Mouse (Mus musculus) heart, embryonic 14.5 days (tissue): ENCODE results near the gene Auts2. TPM values are rescaled to one million over a fixed set of nuclear protein-coding genes. Genes with fewer than 3 reads are reported as not detected.

Experiments
- ATAC-seq: fragments of 200-750 bp; cut with Nextera tagmentation; 2 replicates; pipeline ENCODE4 v1.8.0; 2017; ENCODE audit warnings: low read depth, moderate TSS enrichment; ENCODE audit not compliant: insufficient number of reproducible peaks, insufficient read depth, low FRiP score
- H3K27ac ChIP-seq, 2 experiments: fragments of 200-500 bp in 1 of 2; fragments of 300-500 bp in 1 of 2; sonication (generic) in 1 of 2; replicated peaks in 1 of 2; 2 replicates each; pipeline ENCODE4 v1.5.1; 2012 to 2014; ENCODE audit warnings: low read depth in 2 of 2, low read length in 2 of 2, control low read depth in 1 of 2, mild to moderate bottlenecking in 1 of 2, mixed read lengths in 1 of 2; ENCODE audit not compliant: control insufficient read depth in 1 of 2, insufficient read depth in 1 of 2
- H3K27me3 ChIP-seq: fragments of 300-500 bp; sonication (generic); 2 replicates; pipeline ENCODE4 v1.6.1; 2014; ENCODE audit warnings: mild to moderate bottlenecking, low read length, control low read depth; ENCODE audit not compliant: control insufficient read depth, insufficient read depth
- H3K36me3 ChIP-seq: fragments of 300-500 bp; sonication (generic); 2 replicates; pipeline ENCODE4 v1.6.1; 2014; ENCODE audit warnings: mild to moderate bottlenecking, control low read depth, low read length, mixed read lengths; ENCODE audit not compliant: control insufficient read depth, insufficient read depth
- H3K4me1 ChIP-seq, 2 experiments: fragments of 200-500 bp in 1 of 2; fragments of 300-500 bp in 1 of 2; sonication (generic) in 1 of 2; 2 replicates each; pipeline ENCODE4 v1.6.1; 2012 to 2014; ENCODE audit warnings: low read length in 2 of 2, control low read depth in 1 of 2, mixed read lengths in 1 of 2; ENCODE audit not compliant: control insufficient read depth in 2 of 2, insufficient read depth in 2 of 2
- H3K4me2 ChIP-seq: fragments of 300-500 bp; sonication (generic); 2 replicates; pipeline ENCODE4 v1.6.1; 2014; ENCODE audit warnings: mild to moderate bottlenecking, low read length
- H3K4me3 ChIP-seq, 2 experiments: fragments of 200-500 bp in 1 of 2; fragments of 300-500 bp in 1 of 2; sonication (generic) in 1 of 2; 2 replicates each; pipeline ENCODE4 v1.5.1; 2012 to 2014; ENCODE audit warnings: low read length in 2 of 2, mild to moderate bottlenecking in 2 of 2, control low read depth in 1 of 2, low read depth in 1 of 2, moderate library complexity in 1 of 2; ENCODE audit not compliant: control insufficient read depth in 1 of 2, insufficient read depth in 1 of 2
- H3K9ac ChIP-seq: fragments of 300-500 bp; sonication (generic); 2 replicates; pipeline ENCODE4 v1.6.1; 2014; ENCODE audit warnings: mild to moderate bottlenecking, low read length
- H3K9me3 ChIP-seq: fragments of 300-500 bp; sonication (generic); 2 replicates; pipeline ENCODE4 v1.6.1; 2016; ENCODE audit warnings: low read length, control low read depth; ENCODE audit not compliant: control insufficient read depth
- WGBS: fragments of 180-500 bp; shearing (Covaris S2); extraction: QIAGEN DNeasy Blood & Tissue Kit; methylation state at CpG from one replicate; pipeline ENCODE4 v1.1.7; 2014; 5-methylcytosine and 5-hydroxymethylcytosine counted together
- polyA plus RNA-seq: library from polyadenylated mRNA; unstranded; fragments of >200 nt; fragmentation: Nextera tagmentation; extraction: Ambion mirVana; gene quantifications from 2 replicates; pipeline ENCODE4 v1.2.1, GENCODE M21; 2014

The Auts2 gene
- polyA plus RNA-seq, 1 experiment from 2014 or later: 18.0 TPM

DNA sequence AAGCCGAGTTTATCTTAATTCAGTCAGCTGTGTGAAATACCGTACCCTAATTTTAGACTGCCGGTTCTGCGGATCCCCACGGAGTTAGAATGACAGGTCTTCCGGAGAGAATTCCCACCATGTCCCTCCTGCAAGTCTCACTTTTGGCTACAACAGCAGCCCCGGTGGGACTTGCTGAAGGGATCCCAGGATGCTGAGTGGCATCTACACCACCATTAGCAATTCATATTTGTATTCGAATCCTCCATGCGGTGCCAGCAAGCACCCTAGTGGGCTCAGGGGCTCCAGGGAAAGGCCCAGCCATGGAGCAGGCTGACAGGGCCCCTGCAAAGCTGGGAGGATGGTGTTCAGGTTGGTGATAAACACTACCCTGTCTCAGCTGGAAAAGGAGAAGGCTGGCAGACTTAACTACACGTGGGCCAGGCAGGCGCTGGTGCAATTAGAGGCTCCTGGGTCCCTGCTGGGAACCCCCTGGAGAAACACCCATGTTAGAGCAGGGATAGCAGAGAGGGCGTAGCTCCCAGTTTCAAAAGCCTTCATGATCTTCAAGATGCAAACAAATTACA is 775.4 kb downstream of the Auts2 start:
- Histone ChIP-seq H3K27ac (no peak overlapping the region), H3K9me3 (no peaks in the 10 kb centered on the region), H3K27me3 (no peaks in the 10 kb centered on the region), H3K4me2 (no peak overlapping the region), H3K36me3 (no peaks in the 10 kb centered on the region), H3K4me3 (no peak overlapping the region), H3K9ac (no peak overlapping the region), H3K4me1 (peaks cover 9 to 13% of the 10 kb centered on the region in 2 experiments; a peak in 3 of 4 replicates)
- no peak for ATAC-seq
- 64% methylated on average over 12 of the region's 12 CpGs for WGBS

DNA sequence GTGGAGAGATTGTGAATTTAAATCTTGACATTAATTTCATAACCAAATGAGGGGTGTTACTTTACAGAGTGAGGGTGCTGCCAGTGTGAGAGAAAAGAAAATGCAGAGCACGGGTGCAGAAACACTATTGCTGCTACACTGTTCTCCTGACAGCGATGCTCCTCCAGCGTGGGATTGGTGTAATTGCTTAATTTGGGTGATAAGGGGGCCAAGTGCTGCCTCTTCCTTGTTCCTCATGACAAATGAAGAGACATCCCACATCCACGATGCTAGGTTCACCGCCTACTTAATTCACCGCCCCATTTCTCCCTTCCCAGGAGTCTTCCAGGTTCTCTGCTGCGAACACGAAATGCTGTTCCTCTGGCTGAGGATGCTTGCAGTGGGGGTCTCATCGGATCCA is 776.0 kb downstream of the Auts2 start:
- H3K9me3 ChIP-seq: no peaks in the 10 kb centered on the region
- WGBS: 83% methylated on average over 9 of the region's 9 CpGs
- no peak overlapping the region for H3K4me2 ChIP-seq
- H3K36me3 ChIP-seq: no peaks in the 10 kb centered on the region
- ATAC-seq: no peak
- no peak overlapping the region for H3K4me3 ChIP-seq
- H3K9ac ChIP-seq: no peak overlapping the region
- no peaks in the 10 kb centered on the region for H3K27me3 ChIP-seq
- H3K27ac ChIP-seq: no peak overlapping the region
- H3K4me1 ChIP-seq: peaks cover 9 to 13% of the 10 kb centered on the region in 2 experiments; a peak in 3 of 4 replicates

DNA sequence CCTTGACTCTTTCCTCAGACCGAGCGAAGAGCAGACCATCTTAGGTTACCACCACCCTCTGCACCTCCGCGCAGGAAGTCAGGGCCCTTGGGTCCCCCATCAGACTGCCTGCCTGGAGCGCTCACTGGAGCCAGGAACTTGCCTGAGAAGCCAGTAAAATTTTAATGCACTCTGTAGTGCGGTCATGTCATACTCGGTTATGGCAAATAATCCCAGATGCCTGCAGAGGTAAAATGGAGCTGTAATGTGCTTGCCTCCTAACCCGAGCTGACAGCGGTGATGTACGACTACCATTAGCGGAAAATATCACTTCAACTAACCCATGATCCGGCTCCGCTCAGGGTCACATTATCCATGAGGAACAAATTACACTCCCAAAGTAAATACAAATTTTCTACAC is 783.7 kb downstream of the Auts2 start:
- no peaks in the 10 kb centered on the region for H3K36me3 ChIP-seq
- no peaks in the 10 kb centered on the region for H3K4me1 ChIP-seq
- H3K4me3 ChIP-seq: no peak overlapping the region
- 90% methylated on average over 13 of the region's 13 CpGs for WGBS
- no peaks in the 10 kb centered on the region for H3K27me3 ChIP-seq
- ATAC-seq: no peak
- H3K9me3 ChIP-seq: no peaks in the 10 kb centered on the region
- no peak overlapping the region for H3K4me2 ChIP-seq
- no peak overlapping the region for H3K27ac ChIP-seq
- no peak overlapping the region for H3K9ac ChIP-seq

DNA sequence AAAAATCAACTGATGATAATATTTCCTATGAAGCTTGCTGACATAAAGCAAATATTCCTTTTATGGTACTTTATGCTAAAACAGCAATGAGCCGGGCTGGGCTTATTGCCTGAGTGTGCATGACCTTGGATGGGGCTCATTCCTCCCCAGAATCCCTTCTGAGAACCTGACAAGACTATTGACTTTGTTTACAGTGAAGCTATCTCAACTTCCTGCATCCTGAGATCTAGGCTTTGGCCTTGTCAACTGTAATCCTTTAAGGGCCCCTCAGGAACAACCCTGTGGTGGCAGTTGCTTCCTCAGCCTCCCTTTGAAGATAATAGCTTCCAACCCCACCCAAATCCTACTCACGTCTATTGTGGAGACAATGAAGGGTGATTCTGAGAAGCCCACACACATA is 792.8 kb downstream of the Auts2 start:
- WGBS: 72% methylated on average over 2 of the region's 2 CpGs

DNA sequence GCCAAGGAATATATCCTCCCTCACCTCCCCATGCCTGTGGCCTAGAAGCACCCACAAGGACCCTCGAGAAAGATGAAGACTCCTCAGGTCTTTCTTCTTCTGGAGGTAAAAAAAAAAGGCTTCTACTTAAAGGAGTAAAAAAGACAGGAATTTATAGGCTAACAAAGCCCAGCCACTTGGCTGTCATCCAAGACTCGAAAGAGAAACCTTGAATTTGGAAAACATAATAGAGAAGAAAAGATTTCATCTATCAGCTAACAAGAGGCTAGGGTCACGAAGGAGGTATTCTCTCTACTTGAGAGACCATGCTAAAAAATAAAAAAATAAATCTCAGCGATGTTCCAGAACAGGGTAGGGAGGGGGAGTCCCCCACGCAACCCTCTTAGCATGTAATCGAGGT is 793.9 kb downstream of the Auts2 start:
- Histone ChIP-seq H3K27me3 (no peaks in the 10 kb centered on the region), H3K36me3 (no peaks in the 10 kb centered on the region), H3K4me3 (no peak overlapping the region), H3K9me3 (no peaks in the 10 kb centered on the region), H3K9ac (no peak overlapping the region), H3K4me1 (peaks cover 0 to 9% of the 10 kb centered on the region in 2 experiments; a peak in 2 of 4 replicates), H3K27ac (no peak overlapping the region), H3K4me2 (no peak overlapping the region)
- 44% methylated on average over 6 of the region's 6 CpGs for WGBS
- no peak for ATAC-seq

More for the DNA sequence above, 792.8 kb downstream of the Auts2 start:
- Histone ChIP-seq H3K36me3 (no peaks in the 10 kb centered on the region), H3K4me3 (no peak overlapping the region), H3K4me1 (peaks cover 0 to 9% of the 10 kb centered on the region in 2 experiments; a peak in 2 of 4 replicates), H3K27me3 (no peaks in the 10 kb centered on the region), H3K4me2 (no peak overlapping the region), H3K27ac (no peak overlapping the region), H3K9me3 (no peaks in the 10 kb centered on the region), H3K9ac (no peak overlapping the region)
- no peak for ATAC-seq

DNA sequence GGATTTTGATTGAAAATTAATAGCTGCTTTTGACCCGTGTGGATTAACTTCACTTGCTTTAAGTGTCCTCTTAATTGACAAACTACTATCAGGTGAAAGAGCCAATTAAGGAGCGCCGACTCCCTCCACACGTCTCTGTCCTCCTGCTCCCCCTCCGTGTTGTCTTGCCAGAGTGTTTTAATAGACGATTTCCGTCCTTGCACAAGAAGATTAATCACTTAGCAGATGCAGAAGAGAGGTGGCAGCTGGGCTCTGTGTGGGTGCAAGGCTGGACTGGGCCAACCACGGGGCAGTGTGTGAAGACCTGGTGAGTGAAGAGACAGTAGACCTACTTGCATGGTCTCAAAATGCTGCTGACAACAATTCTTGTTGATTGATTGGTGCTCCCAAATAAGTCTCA is 800.1 kb downstream of the Auts2 start:
- no peak for ATAC-seq
- 74% methylated on average over 8 of the region's 8 CpGs for WGBS
- no peaks in the 10 kb centered on the region for H3K9me3 ChIP-seq

DNA sequence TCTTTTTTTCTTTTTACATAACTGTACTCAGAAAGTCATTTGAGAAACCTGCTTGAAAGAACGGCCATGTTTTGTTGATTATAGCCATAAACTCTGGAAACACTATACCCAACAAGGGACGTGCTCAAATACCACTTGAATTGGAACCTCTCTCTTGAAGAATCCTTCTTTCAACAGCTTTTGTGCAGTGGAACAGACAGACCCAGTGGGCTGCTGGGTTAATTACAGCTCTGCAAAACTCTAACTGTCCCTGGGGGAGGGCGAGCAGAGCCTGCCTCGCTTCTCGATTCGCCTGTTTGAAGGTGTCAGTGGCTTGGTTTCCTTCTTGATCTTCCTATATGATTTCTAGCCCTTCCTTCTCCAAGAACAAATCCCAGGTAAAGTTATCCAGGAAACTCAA is 805.7 kb downstream of the Auts2 start:
- ATAC-seq: no peak

More for the DNA sequence above, 800.1 kb downstream of the Auts2 start:
- H3K4me1 ChIP-seq: no peaks in the 10 kb centered on the region
- no peak overlapping the region for H3K9ac ChIP-seq
- H3K27ac ChIP-seq: no peak overlapping the region
- H3K27me3 ChIP-seq: no peaks in the 10 kb centered on the region
- H3K4me2 ChIP-seq: no peak overlapping the region
- no peak overlapping the region for H3K4me3 ChIP-seq
- no peaks in the 10 kb centered on the region for H3K36me3 ChIP-seq

DNA sequence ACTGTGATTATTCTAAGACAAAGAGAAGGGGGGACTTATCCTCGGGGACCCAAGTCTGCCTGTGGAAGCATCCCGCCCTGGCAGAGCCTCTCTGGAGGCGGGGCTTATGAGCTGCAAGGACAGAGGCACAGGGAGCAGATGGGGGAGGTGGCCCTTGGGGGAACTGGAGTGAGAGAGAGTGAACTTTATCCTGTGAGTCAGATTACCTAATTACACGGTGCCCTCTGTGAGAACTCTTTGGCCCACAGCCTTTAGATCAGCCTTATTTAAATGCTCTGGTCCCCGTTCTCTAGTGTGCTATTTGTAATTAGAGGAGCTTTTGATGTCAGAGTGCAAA is 809.9 kb downstream of the Auts2 start:
- peaks cover 15 to 17% of the 10 kb centered on the region in 2 experiments for H3K4me1 ChIP-seq
- no peak for ATAC-seq
- H3K27me3 ChIP-seq: no peaks in the 10 kb centered on the region
- no peak overlapping the region for H3K4me2 ChIP-seq
- no peaks in the 10 kb centered on the region for H3K9me3 ChIP-seq
- 15% methylated on average over 5 of the region's 5 CpGs for WGBS
- no peak overlapping the region for H3K27ac ChIP-seq
- H3K4me3 ChIP-seq: no peak overlapping the region
- no peak overlapping the region for H3K9ac ChIP-seq
- H3K36me3 ChIP-seq: no peaks in the 10 kb centered on the region

More for the DNA sequence above, 805.7 kb downstream of the Auts2 start:
- Histone ChIP-seq H3K9ac (no peak overlapping the region), H3K4me2 (no peak overlapping the region), H3K36me3 (no peaks in the 10 kb centered on the region), H3K27me3 (no peaks in the 10 kb centered on the region), H3K27ac (no peak overlapping the region), H3K4me1 (peaks cover 11 to 13% of the 10 kb centered on the region in 2 experiments), H3K4me3 (no peak overlapping the region), H3K9me3 (no peaks in the 10 kb centered on the region)
- WGBS: 77% methylated on average over 6 of the region's 6 CpGs
